Mouse (Mus musculus): ENCODE results near the gene Tmod3. TPM values are rescaled to one million over a fixed set of nuclear protein-coding genes. Genes with fewer than 3 reads are reported as not detected.
"Not testable (repeated sequence)": the region's sequence is repeated elsewhere in the genome, so short reads cannot be mapped to it uniquely, and the experiment has no call there.

Gene Tmod3
- polyA plus RNA-seq, 2 experiments from 2014 or later = 159 to 175 TPM

GRCm38 (mm10) chr9:75494407-75495005 lies 65.0 kb downstream of the Tmod3 start:
- no peak for ATAC-seq

GRCm38 (mm10) chr9:75488255-75488654 lies 71.2 kb downstream of the Tmod3 start:
- not testable (repeated sequence) for ATAC-seq

- no peak for ATAC-seq
Measured at GRCm38 (mm10) chr9:75485231-75485630, 74.2 kb downstream of the Tmod3 start.

GRCm38 (mm10) chr9:75480536-75481075 lies 78.9 kb downstream of the Tmod3 start:
- ATAC-seq = no peak

GRCm38 (mm10) chr9:75479106-75479725 lies 80.2 kb downstream of the Tmod3 start:
- no peak for ATAC-seq

GRCm38 (mm10) chr9:75477212-75477611 lies 82.2 kb downstream of the Tmod3 start:
- no peak for ATAC-seq

- no peak for ATAC-seq
Measured at GRCm38 (mm10) chr9:75468297-75468696, 91.2 kb downstream of the Tmod3 start.

- no peak for ATAC-seq
Measured at GRCm38 (mm10) chr9:75467581-75467980, 91.9 kb downstream of the Tmod3 start.

GRCm38 (mm10) chr9:75466641-75467040 lies 92.8 kb downstream of the Tmod3 start:
- no peak for ATAC-seq

- no peak for ATAC-seq
Measured at GRCm38 (mm10) chr9:75465856-75466255, 93.6 kb downstream of the Tmod3 start.

GRCm38 (mm10) chr9:75463050-75463660 lies 96.3 kb downstream of the Tmod3 start:
- no peak for ATAC-seq

- no peak for ATAC-seq
Measured at GRCm38 (mm10) chr9:75455684-75456083, 103.8 kb downstream of the Tmod3 start.

GRCm38 (mm10) chr9:75453994-75454393 lies 105.5 kb downstream of the Tmod3 start:
- ATAC-seq = no peak

GRCm38 (mm10) chr9:75448021-75448420 lies 111.4 kb downstream of the Tmod3 start:
- no peak for ATAC-seq

Other genes starting within 250 kb of the Tmod3 start
- not detected for gene Bcl2l10, start 211.9 kb downstream of the Tmod3 start, polyA plus RNA-seq (2017; shearing (Covaris generic))
- 10 to 100 TPM; 43.5 to 51.0 TPM for gene Mapk6, start 149.7 kb downstream of the Tmod3 start, polyA plus RNA-seq (2017; shearing (Covaris generic))
- gene Leo1, start 118.1 kb downstream of the Tmod3 start, polyA plus RNA-seq (2017; shearing (Covaris generic)) = 10 to 100 TPM; 33.4 to 43.1 TPM
- gene Tmod2, start 51.7 kb upstream of the Tmod3 start, polyA plus RNA-seq (2017; shearing (Covaris generic)) = not detected
- gene Lysmd2, start 66.1 kb upstream of the Tmod3 start, polyA plus RNA-seq (2017; shearing (Covaris generic)) = 1 to 10 TPM; 3.8 to 5.4 TPM
- gene Scg3, start 124.4 kb upstream of the Tmod3 start, polyA plus RNA-seq (2017; shearing (Covaris generic)) = not detected
- under 1 TPM in 1 of 2 experiments, not detected in 1; 0.34 TPM for gene Bmp5, start 215.7 kb upstream of the Tmod3 start, polyA plus RNA-seq (2017; shearing (Covaris generic))

Measured in activated CD4-positive, CD25-positive, alpha-beta regulatory T cell, adult 4 months (primary cell).